Mouse (Mus musculus): ENCODE data around the gene Mxra8. TPM values are rescaled to one million over a fixed set of nuclear protein-coding genes. Genes with fewer than 3 reads are reported as not detected.
A peak's percentile ranks its signal among the peaks of the same experiment; 100 is the strongest.

Gene Mxra8
- total RNA-seq (2015; ENCODE audit: low replicate concordance), result 2.1 TPM in 1 of 2 replicates, not detected in the other
- total RNA-seq (2017; ENCODE audit: low replicate concordance), result not detected in 2 replicates

- ATAC-seq (replicated peaks; ENCODE audit: low FRiP score, poor library complexity, severe bottlenecking), result no peak
Observed at GRCm38 (mm10) chr4:155839483-155839910, at the start of gene Mxra8. Gene Mxra8 (plus strand): TSS chr4:155839680.

GRCm38 (mm10) chr4:155790021-155790489 is 49.4 kb upstream of the Mxra8 start, which contains the start of gene Ankrd65:
Gene Ankrd65 (plus strand): TSS chr4:155790439.
- ATAC-seq (replicated peaks; ENCODE audit: low FRiP score, poor library complexity, severe bottlenecking), result no peak

- ATAC-seq (replicated peaks; ENCODE audit: low FRiP score, poor library complexity, severe bottlenecking), result no peak
Observed at GRCm38 (mm10) chr4:155790650-155791161, 48.8 kb upstream of the Mxra8 start.

- ATAC-seq (replicated peaks; ENCODE audit: low FRiP score, poor library complexity, severe bottlenecking), result no peak
Observed at GRCm38 (mm10) chr4:155791240-155791933, 48.1 kb upstream of the Mxra8 start.

- ATAC-seq (replicated peaks; ENCODE audit: low FRiP score, poor library complexity, severe bottlenecking), result no peak
Observed at GRCm38 (mm10) chr4:155793730-155794129, 45.8 kb upstream of the Mxra8 start.

GRCm38 (mm10) chr4:155802075-155802474 is 37.4 kb upstream of the Mxra8 start:
- ATAC-seq (replicated peaks; ENCODE audit: low FRiP score, poor library complexity, severe bottlenecking), result no peak

- peak; percentile 39 for ATAC-seq (replicated peaks; ENCODE audit: low FRiP score, poor library complexity, severe bottlenecking)
Observed at GRCm38 (mm10) chr4:155802741-155803339, 36.6 kb upstream of the Mxra8 start, which contains the start of gene Mrpl20. Gene Mrpl20 (plus strand): TSS chr4:155802878.

GRCm38 (mm10) chr4:155803340-155804041 is 36.0 kb upstream of the Mxra8 start:
- peak; percentile 96 for ATAC-seq (replicated peaks; ENCODE audit: low FRiP score, poor library complexity, severe bottlenecking)

- ATAC-seq (replicated peaks; ENCODE audit: low FRiP score, poor library complexity, severe bottlenecking), result no peak
Observed at GRCm38 (mm10) chr4:155807841-155808240, 31.6 kb upstream of the Mxra8 start.

GRCm38 (mm10) chr4:155811929-155812664 is 27.4 kb upstream of the Mxra8 start, which contains the start of gene Ccnl2:
Gene Ccnl2 (plus strand): TSS chr4:155812489.
- ATAC-seq (replicated peaks; ENCODE audit: low FRiP score, poor library complexity, severe bottlenecking), result peak; percentile 97

GRCm38 (mm10) chr4:155812665-155813181 is 26.8 kb upstream of the Mxra8 start:
- peak; percentile 18 for ATAC-seq (replicated peaks; ENCODE audit: low FRiP score, poor library complexity, severe bottlenecking)

- no peak for ATAC-seq (replicated peaks; ENCODE audit: low FRiP score, poor library complexity, severe bottlenecking)
Observed at GRCm38 (mm10) chr4:155817533-155817932, 21.9 kb upstream of the Mxra8 start.

- no peak for ATAC-seq (replicated peaks; ENCODE audit: low FRiP score, poor library complexity, severe bottlenecking)
Observed at GRCm38 (mm10) chr4:155821025-155821424, 18.5 kb upstream of the Mxra8 start.

GRCm38 (mm10) chr4:155823443-155823842 is 16.0 kb upstream of the Mxra8 start:
- ATAC-seq (replicated peaks; ENCODE audit: low FRiP score, poor library complexity, severe bottlenecking), result no peak

- no peak for ATAC-seq (replicated peaks; ENCODE audit: low FRiP score, poor library complexity, severe bottlenecking)
Observed at GRCm38 (mm10) chr4:155829866-155830265, 9.6 kb upstream of the Mxra8 start.

GRCm38 (mm10) chr4:155830596-155830995 is 8.9 kb upstream of the Mxra8 start:
- ATAC-seq (replicated peaks; ENCODE audit: low FRiP score, poor library complexity, severe bottlenecking), result no peak

GRCm38 (mm10) chr4:155831205-155831766 is 8.2 kb upstream of the Mxra8 start, which contains the start of gene Aurkaip1:
Gene Aurkaip1 (plus strand): TSS chr4:155831272.
- peak; percentile 89 for ATAC-seq (replicated peaks; ENCODE audit: low FRiP score, poor library complexity, severe bottlenecking)

GRCm38 (mm10) chr4:155831831-155832230 is 7.6 kb upstream of the Mxra8 start:
- ATAC-seq (replicated peaks; ENCODE audit: low FRiP score, poor library complexity, severe bottlenecking), result peak; percentile 60

GRCm38 (mm10) chr4:155832321-155832720 is 7.2 kb upstream of the Mxra8 start:
- no peak for ATAC-seq (replicated peaks; ENCODE audit: low FRiP score, poor library complexity, severe bottlenecking)

Measured in erythroblast, adult 5-6 weeks (primary cell).